Mouse (Mus musculus) cerebellum, postnatal 10 days (tissue): ENCODE measurements at regions not wholly inside any gene's neighbourhood (a gene's known extent, or its start where the extent isn't known, plus 50 kb on each side); places are given as distances from the start of the nearest gene placed in this dataset.
"Not testable (repeated sequence)": the region's sequence is repeated elsewhere in the genome, so short reads cannot be mapped to it uniquely, and the experiment has no call there.

Experiments
- DNase-seq, 2 experiments: peaks; one replicate each; pipeline ENCODE4 v3.0.0; 2021; ENCODE audit warnings: mixed read lengths in 2 of 2

DNA sequence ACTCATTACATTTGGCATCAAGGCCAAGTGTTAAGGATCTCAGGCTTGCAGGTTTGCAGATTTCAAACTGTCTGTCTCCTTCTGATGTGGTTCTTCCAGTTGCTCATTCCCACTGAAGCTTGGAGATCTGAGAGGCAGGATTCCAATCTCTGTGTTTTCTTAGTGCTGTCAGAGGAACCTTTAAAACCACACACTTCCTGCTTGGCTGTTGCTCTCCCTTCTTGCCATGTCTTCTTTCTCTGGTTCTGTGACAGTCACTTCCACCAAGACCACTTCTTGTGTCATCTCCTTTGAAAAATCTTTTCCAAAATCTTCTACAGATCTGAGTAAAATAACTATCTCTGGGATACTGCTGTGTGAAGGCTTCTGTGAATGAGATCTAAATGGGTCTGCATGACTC, 117.3 kb downstream of the Gm5426 start:
- no peak for DNase-seq

DNA sequence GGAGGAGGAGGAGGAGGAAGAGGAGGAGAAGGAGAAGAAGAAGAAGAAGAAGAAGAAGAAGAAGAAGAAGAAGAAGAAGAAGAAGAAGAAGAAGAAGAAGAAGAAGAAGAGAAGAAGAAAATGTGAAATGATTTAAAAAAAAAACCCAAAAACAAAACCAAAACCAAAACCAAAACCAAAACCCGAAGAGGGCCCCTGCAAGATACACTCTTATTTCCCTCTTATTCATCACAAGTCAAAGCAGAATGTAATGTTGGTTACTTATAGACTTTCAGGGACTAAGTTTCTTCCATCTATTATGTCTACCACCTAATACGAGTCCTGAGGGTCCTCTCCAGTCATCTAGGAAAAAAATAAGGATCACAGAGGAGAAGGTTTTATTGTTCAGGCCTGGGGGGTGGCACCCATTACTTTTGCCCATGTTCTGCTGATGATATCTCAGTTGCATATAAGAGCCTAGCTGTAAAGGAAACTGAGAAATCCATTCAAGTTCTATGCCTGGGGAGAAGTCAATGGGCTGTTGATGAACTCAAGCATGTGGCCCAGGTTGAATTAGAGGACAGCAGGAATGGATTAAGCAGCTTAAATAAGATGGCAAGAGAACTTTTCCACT, 118.0 kb downstream of the Gm5426 start:
- DNase-seq = no peak

DNA sequence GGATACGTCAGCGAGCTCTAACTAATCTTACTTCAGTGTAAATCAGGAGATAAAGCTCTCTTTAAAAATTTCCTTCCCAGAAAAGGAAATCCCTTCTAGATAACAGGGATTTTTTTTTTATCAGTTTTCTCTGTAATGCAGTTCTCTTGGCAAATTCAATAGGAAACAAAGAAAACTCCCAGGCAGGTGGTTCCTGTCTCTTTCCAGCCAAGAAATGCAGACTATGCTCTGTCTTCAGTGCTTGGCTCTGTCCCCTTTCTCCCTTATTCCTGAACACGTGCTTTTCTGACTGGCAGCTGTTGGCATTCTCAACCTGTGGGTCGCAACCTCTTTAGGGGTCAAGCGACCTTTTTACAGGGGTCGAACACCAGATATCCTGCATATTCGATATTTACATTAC, 121.5 kb downstream of the Gm5426 start:
- DNase-seq = peak; percentile 3 to 8

DNA sequence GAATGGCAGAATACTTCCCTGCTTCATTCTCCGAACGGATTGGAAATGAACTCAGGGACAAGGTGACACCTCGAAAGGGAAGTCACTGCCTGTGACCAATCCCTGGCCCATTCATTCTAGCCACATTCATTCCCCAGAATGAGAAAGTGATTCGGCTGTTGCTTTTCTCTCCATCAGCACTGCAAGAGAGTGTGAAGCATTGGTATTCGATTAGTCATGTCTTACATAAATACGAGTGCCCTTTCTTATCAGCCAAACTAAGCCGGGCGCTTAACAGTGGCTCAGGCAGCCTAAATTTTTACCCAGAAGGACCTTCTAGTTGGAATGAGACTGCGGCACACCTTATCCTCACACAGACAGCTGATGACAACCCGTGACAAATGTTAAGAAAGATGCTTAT, 122.8 kb downstream of the Gm5426 start:
- no peak for DNase-seq

DNA sequence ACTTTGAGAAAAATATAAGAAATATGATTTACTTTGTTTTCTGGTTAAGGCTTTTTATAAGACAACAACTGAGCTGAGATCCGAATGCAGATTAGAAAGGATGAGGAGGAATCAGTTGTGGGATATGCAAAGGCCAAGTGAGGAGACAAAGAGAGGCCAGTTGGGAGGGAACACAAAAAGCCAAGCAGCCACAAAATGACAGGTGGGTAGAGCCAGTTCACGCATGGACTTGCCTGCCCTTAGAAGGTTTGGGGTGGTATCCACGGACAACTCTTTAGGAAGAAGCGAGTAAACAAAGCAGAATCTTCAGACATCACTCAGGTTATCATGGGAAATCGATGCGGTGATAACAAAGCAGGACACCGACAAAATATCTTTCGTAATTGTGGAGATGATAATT, 123.2 kb downstream of the Gm5426 start:
- DNase-seq = no peak

DNA sequence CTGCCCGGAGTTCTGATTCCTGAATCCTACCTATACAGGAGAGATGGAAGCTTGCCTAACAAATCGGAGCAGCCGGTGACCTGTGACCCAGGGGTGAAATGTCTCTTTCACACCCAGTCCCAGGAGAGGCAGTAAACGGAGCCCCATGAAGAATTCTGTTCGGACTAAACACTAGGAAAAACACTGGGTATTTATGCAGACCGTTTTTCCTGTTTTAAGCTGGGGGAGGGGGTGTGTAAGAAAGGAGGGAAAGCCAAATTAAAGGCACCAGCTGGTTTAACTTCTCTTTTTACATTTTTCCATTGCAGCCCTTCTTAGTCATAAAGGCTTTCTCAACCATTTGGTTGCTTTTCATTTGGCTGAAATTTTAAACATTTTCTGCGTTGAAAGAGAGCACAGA, 127.1 kb downstream of the Gm5426 start:
- DNase-seq = no peak

DNA sequence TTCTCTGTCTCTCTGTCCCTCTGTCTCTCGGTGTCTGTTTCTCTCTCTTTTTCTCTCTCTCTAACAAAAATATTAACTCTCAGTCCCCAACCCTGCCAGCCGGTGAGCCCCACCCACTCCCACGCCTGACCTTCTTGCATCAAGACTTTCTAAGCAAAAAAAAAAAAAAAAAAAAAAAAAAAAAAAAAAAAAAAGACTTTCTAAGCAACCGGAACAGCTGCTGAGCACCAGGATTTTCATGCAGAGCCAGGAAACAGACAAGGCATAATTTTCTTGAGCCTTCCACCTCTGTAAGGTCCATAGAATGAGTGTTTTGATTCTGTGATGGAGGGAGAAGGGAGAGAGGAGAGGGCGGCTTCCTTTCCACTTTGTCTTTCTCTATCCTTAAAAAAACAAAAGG, 128.0 kb downstream of the Gm5426 start:
- DNase-seq = peak in 1 of 2 experiments; percentile 9

DNA sequence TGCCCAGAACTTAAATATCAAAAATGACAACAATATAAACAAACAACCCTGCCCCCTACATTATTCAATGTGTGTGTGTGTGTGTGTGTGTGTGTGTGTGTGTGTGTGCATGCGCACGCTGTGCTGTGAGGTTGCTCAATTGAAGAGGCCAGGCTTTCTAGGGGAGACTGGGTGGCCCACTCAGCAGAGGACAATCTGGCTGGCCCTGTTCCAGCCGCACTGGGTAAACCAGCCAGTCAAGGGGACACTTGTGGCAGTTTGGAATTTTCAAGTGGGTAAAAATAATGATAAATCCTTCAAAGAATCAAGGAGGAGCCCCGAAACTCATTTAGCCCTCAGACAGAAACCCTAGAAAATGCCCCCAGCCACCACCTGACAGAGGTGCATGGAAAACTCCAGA, 128.5 kb downstream of the Gm5426 start:
- DNase-seq = peak; percentile 44 to 63

DNA sequence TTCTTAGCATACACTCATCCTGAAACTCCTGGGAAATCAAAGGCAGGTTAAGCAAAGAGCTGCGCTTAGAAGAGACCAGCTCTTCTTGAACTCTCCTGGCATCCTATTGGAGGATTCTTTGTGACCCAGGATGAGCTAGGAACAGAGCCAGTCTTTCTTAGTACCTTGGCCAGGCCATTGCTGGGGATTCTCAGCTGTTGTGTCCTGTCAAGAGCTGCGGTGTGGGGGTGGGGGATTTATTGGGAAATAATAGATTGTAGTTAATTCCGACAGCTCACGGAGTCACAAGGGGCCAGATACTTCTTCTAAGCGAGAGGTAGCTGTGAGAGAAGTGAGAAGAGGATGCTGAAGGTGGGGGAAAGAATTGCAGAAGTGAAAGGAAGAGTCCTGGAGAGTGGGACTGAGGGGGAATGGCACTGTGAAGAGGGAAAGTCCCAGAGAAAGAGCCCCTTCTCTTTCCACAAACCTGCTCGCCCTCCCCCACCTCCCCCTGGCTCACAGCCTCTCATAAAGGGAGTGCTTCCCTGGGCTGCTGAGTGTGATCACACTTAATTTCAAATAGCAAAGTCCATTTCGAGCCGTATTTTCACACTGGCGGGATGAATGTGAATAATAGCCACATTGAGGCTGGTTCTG, 129.8 kb downstream of the Gm5426 start:
- peak; percentile 47 for DNase-seq

DNA sequence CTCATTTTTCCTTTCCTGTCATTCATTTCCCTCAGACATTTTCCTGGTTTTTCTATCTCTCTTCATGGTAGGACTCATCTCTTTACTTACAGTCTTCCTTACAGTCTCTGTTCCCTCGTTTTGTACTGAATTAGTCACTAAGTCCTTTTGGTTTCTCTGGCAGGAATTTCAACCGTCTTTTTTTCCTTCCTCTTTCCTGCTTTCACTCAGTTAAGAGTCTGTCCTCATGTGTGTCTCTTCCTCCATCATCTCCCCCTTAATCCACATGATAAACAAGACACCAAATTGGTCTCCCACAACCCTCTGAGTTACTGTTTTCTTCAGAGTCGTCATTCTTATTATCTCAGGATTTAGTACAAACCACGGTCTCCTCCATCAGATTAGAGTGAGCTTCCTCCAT, 131.2 kb downstream of the Gm5426 start:
- DNase-seq = no peak

DNA sequence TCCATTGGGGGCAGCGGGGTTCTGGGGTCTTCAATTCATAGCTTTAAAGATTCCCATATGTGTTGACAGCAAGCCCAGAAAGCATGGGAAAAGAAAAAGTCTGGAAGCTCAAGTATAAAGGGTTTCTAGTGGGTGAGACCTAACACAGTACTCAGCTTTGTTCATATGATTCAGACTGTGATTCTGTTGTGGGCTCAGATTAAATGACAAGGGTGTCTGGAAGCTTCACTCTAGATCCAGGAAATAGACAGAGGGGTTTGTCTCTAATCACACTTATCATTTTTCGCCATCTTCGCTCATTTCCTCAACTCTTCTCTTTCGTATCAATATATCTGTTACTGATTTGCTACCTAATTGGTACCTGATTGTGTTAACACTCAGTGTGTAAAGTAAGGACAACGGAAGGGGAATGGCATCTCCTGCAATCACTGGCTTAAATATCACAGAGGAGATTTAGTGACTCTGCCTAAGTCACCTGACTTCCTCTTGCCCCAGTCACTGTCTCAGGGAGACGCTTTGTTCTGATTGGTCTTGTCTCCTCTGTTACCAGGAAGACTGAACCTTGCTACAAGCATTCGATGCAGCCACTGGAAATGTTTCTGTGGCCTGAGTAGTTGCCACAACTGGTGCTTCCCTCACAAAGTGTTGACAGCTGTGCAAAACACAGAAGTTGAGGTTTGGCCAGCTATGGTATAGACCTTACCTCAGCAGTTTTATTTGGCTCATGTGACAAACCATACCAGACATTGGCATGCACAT, 137.4 kb downstream of the Gm5426 start:
- DNase-seq = no peak

DNA sequence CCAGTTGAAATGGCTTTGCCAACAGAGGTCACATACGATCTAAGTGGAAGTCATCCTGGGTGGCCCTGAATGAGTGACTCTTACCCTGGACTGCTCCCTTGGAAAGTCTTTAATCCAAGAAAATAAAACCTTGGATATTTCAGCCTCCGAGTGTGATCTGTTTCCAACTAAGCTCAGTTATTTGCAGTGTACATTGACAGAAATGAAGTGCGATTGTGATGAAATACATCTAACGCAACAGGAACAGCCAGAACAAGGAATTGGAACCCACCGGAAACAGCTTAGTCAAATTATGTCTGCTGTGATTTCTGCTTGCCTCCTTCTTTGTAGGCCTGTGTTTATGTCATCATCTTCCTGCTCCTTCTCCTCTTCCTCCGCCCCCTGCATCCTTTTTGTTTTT, 143.7 kb downstream of the Gm5426 start:
- no peak for DNase-seq

DNA sequence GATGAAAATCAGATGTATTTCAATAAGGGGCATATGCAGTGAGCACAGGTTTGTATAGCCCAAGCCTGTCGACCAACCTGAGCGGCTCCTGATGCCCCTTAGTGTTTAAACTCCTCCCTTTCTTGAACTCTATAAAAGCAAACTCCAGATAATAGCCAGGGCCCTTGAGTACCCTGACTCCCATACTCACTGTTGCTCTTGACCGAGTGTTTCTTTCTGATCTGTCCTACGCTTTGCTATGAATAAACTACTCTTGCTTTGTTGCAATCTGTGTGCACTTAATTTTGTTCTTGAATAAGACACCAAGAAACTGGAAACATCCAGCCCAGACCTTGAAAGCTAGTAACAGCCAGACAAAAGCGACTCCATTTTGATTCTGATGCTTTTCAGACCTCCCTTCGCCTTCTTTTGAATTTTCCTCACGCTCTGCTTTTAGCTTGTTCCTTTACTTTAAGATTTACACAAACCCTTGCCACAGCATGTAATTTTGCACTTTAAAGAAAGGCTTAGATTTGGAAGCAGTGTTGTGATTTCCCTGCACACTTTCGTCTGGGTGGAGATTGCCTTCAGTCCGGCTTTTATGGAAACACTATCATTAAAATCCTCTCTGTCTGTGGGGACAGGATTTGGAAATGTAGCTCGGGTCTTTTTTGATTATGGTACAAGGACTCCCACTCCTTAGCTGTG, 149.1 kb downstream of the Gm5426 start:
- no peak for DNase-seq

DNA sequence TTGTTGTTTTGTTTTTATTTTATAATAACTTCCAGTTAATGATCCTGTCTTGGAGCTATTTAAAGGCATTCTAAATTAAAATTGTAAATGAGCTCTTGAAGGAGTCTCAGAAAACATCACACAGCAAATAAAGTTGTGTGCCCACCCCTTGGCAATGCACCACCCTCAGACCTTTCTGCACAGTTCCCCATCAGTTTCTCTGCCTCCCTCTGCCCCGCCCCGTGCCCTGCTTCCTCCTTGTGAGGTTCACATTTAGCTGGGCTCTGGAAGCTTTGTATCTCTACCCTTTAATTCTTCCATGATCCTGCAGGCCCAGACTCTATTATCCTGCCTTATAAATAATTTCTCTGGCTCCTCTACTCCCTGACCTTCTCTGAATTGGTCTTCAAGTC, 149.7 kb downstream of the Gm5426 start:
- DNase-seq = no peak

DNA sequence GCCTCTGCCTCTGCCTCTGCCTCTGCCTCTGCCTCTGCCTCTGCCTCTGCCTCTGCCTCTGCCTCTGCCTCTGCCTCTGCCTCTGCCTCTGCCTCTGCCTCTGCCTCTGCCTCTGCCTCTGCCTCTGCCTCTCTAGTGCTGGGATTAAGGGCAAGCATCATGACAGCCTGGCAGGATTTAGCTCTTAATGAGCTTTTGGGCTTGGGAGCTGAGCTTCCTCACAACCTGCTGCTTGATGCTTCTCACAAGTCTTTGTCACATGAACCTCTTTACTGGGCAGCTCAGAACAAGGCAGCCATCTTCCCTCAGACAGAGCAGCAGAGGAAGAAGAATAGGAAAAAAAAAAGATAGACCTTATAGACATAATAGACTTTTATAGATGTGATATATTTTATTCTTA, 152.6 kb downstream of the Gm5426 start:
- not testable (repeated sequence) for DNase-seq

DNA sequence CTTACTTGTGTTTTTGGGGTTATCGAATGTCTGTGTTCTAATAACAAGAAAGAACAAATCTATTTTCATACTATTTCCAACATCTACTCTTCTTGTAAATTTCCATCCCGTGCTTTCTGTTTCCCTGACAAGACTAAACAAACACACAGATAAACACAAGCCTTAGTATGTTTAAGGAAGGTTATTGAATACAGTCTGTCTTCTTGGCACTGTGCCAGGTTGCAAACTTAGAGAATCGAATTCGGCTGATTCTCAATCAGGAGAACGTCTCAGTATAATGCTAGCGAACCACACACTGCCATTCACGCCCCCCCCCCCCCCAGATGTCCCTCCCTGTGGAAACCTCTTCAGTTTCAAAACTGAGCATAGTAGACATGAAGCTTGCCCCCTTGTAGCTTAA, 157.2 kb downstream of the Gm5426 start:
- peak; percentile 43 to 52 for DNase-seq

DNA sequence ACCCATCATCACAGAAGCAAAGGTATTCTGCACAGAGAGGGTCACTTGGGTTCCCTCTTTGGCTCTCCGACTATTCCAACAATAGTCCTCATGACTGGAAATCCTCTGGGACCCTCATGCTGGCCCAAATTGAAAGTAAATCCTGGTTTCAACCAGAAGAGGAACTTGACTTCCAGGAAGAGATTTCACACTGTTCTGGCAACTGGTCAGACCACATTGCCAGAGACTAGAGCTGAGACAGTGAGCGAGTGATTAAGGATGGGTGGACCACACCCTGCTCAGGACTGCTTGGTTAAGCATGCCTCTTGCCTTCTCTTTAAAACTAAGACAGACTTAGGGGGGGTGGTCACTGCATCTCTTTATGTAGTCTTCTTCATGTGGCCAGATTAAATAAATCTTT, 158.3 kb downstream of the Gm5426 start:
- DNase-seq = peak in 1 of 2 experiments; percentile 12

DNA sequence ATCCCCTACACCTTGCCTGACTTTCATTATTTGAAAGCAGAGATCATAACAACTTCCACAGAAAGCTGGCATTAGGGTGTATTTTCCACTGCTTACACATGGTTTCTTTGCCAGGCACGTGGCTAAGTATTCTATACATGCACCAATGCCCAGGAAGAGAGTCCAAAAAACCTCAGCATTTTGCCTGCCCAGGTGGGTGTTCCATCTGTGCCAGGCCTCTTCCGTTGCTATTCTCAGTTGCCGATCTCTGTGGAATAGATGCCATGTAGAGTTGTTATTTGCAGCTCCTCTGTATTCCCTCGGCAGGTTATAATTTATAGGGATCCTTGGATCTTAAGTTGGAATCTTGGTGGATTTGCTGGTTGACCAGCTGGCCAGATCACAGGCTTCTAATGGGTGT, 161.3 kb downstream of the Gm5426 start:
- DNase-seq = no peak

DNA sequence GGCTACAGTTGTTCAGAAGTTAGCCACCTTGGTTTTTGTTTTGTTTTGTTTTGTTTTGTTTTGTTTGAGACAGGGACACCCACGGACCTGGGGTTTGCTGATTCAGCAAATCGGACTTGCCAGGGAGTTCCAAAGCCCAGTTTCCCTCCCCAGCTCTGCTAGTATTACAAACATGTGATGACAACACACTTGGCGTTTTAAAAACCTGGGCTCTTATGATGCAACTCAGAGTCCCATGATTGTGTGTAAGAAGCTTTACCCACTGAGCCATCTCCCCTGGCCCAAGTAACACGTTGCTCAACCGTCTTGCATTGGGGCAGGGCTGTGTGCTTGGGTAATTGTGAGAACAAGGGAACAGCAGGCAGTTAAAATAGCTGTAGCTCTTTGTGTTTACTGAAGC, 162.2 kb downstream of the Gm5426 start:
- no peak for DNase-seq

DNA sequence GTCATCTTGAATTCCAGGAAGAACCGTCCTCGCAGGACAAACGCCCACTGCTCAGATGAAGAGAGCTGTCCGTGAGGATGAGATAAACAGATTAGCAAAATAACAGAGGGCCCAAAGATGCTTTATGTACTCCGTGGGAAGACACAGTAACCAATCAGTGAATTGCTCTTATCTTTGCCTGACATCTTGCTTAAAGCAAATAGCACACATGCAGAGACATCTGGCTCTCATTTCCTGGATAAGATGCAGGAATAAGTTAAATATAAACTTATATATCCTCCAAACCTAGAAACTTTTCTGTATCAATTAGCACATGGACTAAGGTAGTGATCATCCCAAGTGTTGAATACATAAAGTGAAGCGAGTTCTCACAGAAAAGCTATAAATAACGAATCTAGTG, 169.3 kb downstream of the Gm5426 start:
- DNase-seq = no peak

DNA sequence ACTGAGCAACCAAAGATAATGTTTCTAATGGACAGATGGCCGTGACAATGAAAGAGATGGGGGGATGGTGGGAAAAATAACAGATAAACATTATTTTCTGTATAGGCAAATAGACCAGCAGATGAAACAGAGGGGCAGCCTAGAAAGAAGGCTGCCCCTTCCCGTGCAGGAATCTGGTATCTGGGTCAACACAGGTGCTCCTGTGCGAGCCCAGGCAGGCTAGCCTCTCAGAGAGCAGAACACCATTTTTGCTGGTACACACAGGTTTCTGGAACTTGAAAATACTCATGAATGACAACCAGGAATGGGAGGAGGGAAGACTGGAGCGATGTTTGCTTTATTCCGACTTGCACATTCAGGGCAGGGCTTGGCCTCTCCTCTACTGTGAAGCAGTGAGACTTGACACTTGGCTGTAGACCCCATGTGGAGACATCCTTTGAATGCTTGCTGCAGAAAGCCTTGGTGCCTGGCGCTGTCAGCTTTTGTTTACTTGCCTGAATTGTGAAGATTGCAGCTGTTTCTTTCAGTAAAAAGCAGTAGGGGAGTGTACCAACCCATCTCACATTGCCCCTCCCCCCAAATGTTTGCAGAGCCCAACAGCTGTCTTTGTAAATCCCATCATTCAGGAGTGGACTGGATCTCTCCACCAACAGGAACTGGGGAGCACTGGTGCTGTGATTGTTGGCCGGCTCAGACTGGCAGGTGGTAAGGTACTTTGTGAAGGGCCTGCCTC, 172.5 kb downstream of the Gm5426 start:
- DNase-seq = peak; percentile 59 to 65

DNA sequence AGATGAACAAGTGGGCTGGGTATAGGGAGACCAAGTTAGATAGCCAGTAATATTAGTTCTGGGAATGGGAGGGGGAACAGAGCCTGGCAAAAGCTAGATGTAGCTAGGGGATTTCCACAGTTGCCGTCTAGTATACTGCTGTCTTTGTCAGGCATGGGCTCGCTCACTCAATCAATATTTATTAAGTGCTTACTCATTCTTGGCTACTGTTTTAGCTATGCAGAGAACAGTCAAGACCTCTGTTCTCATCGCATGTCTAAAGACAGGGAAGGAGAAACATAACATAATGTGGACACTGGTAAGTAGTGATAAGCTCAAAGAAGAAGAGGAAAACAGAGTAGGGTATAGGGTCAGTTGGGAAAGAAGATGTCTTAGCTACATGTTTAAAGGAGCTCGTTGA, 173.4 kb downstream of the Gm5426 start:
- DNase-seq = no peak

DNA sequence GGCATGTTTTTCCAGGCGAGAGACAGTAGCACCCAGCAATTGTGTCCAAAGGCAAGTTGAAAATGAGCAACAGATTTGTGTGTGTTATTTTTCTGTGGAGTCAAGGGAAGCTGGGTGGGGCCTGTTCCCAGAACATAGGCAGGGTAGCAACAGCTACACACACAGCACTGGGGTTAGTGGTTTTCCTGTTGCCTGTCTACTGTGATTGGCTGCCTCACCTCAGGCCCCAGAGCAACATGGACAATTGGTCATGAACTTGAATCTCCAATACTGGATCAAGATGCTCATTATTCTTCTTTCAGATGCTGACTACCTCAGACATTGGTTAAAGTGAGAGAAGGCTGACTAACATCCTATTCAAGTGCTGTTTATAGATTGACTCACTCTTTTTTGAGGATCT, 188.9 kb downstream of the Gm5426 start:
- no peak for DNase-seq
